Mouse (Mus musculus): ENCODE results near the gene Egfl6. TPM values are rescaled to one million over a fixed set of nuclear protein-coding genes. Genes with fewer than 3 reads are reported as not detected.

The Egfl6 gene
- polyA plus RNA-seq, 1 experiment from 2014 or later = 7.5 TPM

Other genes starting within 250 kb of the Egfl6 start
- gene Trappc2, start 145.1 kb downstream of the Egfl6 start, polyA plus RNA-seq (2015; fragmentation: Nextera tagmentation; extraction: Ambion mirVana) = 88.1 and 103 TPM in 2 replicates
- 7.1 and 7.2 TPM in 2 replicates for gene Ofd1, start 145.0 kb downstream of the Egfl6 start, polyA plus RNA-seq (2015; fragmentation: Nextera tagmentation; extraction: Ambion mirVana)
- 57.4 and 65.5 TPM in 2 replicates for gene Rab9, start 105.9 kb downstream of the Egfl6 start, polyA plus RNA-seq (2015; fragmentation: Nextera tagmentation; extraction: Ambion mirVana)
- gene Tceanc, start 67.2 kb downstream of the Egfl6 start, polyA plus RNA-seq (2015; fragmentation: Nextera tagmentation; extraction: Ambion mirVana) = 6.9 and 8.5 TPM in 2 replicates

Data from neural tube, embryonic 13.5 days (tissue).